Mouse (Mus musculus) small intestine, adult 2 months (tissue): ENCODE data around the gene Tex19.1.

Experiments used
- CTCF ChIP-seq: fragments of 200-500 bp; IDR thresholded peaks from 2 replicates; pipeline ENCODE4 v1.5.1; 2012; ENCODE audit warnings: low read depth, mild to moderate bottlenecking, control low read depth, inconsistent platforms, low read length, moderate library complexity, mixed read lengths; ENCODE audit not compliant: insufficient replicate concordance, insufficient read length; ENCODE audit errors: extremely low read depth
- POLR2A ChIP-seq: fragments of 200-500 bp; IDR thresholded peaks from 2 replicates; pipeline ENCODE4 v1.6.1; 2012; ENCODE audit warnings: low read depth, mild to moderate bottlenecking, control low read depth, inconsistent platforms, low read length, moderate library complexity

DNA sequence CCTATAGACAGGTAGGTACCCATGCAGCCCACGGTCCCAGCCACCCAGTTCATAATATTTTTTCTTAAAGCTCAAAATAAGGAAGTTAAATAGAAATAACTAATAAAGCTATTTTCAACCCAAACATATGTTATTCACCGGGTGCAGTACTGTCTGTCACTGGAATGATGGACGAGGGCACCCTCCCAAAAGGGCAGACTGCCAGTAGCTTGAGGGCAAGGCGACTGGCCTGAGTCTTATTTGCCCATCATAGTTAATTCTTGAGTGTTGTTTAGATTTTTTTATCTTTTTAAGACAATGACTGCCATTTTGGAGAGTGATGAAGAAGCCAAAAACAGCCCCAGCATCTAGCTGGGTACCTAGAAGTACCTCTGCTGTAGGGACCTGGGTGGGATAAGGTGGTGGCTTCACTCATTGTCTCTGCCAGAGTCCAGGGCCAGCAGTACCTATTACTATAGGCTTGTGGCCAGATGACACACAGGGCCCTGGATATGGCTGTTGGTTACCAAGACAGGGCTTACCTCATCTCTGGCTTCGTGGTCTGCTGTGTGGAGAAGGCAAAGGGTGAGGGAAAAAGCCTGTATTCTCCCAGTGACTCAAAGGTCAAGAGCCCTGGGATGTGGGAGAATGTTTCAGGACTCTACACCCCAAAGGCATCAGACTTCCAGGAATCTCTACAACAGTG is 33.7 kb upstream of the Tex19.1 start:
- TF ChIP-seq CTCF (no peak), POLR2A (no peak)
